ENCODE assay signal across 7 mouse cellular contexts in genomic region chr2:131056191-131056590, GRCm38 (mm10). TPM values are rescaled to one million over a fixed set of nuclear protein-coding genes. Genes with fewer than 3 reads are reported as not detected.
A peak's percentile ranks its signal among the peaks of the same experiment; 100 is the strongest.
DNase-seq lines count a peak whose midpoint lies in the region; ATAC-seq and TF ChIP-seq lines count a peak whose summit lies in the region.

No protein-coding gene starts in this region.

- WGBS in embryonic facial prominence, embryonic 13.5 days: 3% methylated on average over 10 of the region's 10 CpGs
- 4% methylated on average over 10 of the region's 10 CpGs for WGBS in intestine, postnatal 0 days

- H3K27me3 ChIP-seq in embryonic facial prominence, embryonic 13.5 days: peaks cover 59% of the 10 kb centered on the region
- peaks cover 36% of the 10 kb centered on the region for H3K27me3 ChIP-seq in intestine, postnatal 0 days (replicated peaks; ENCODE audit: control insufficient read depth, insufficient read depth, low read length)

- H3K27ac ChIP-seq in embryonic facial prominence, embryonic 13.5 days: no peak overlapping the region
- no peak overlapping the region for H3K27ac ChIP-seq in intestine, postnatal 0 days (ENCODE audit: low read depth, low read length)

- no peaks in the 10 kb centered on the region for H3K36me3 ChIP-seq in embryonic facial prominence, embryonic 13.5 days
- H3K36me3 ChIP-seq in intestine, postnatal 0 days (ENCODE audit: control insufficient read depth, insufficient read depth): no peaks in the 10 kb centered on the region

- H3K4me3 ChIP-seq in embryonic facial prominence, embryonic 13.5 days: peak overlapping the region; percentile 3; the same call in 1 of the 2 replicates
- no peak overlapping the region for H3K4me3 ChIP-seq in intestine, postnatal 0 days (ENCODE audit: low read depth, low read length)

- no peak overlapping the region for H3K9ac ChIP-seq in embryonic facial prominence, embryonic 13.5 days
- H3K9ac ChIP-seq in intestine, postnatal 0 days (ENCODE audit: low read depth, low read length): no peak overlapping the region

- TF ChIP-seq CTCF in intestine, postnatal 0 days (IDR thresholded peaks at IDR 0.05; ENCODE audit: low read depth): peak; percentile 82

- H3K9me3 ChIP-seq in embryonic facial prominence, embryonic 13.5 days: no peaks in the 10 kb centered on the region
- H3K9me3 ChIP-seq in intestine, postnatal 0 days (ENCODE audit: control insufficient read depth): no peaks in the 10 kb centered on the region

- no peak for ATAC-seq in embryonic facial prominence, embryonic 13.5 days (ENCODE audit: insufficient number of reproducible peaks, insufficient read depth, low FRiP score, low TSS enrichment, low read depth)
- ATAC-seq in intestine, postnatal 0 days: 0 out of 2 replicates have a peak, but pooled peaks have one; percentile 23

- peaks cover 52% of the 10 kb centered on the region for H3K4me1 ChIP-seq in embryonic facial prominence, embryonic 13.5 days
- H3K4me1 ChIP-seq in intestine, postnatal 0 days (replicated peaks; ENCODE audit: control insufficient read depth, insufficient read depth, low read length): no peaks in the 10 kb centered on the region

- peak; percentile 77 for DNase-seq in 3134 (ENCODE audit: extremely low read depth, insufficient read length, low spot score)
- peak; percentile 59 for DNase-seq in CD4-positive, CD25-positive, alpha-beta regulatory T cell, adult 2 months (ENCODE audit: low read depth, low spot score)
- peak; percentile 64 for DNase-seq in mesoderm, embryonic 11.5 days (ENCODE audit: low read depth, low spot score)
- no peak for DNase-seq in adrenal gland, postnatal 36 days
- DNase-seq in cerebellum, adult 11-12 months: no peak

- H3K4me2 ChIP-seq in embryonic facial prominence, embryonic 13.5 days: peak overlapping the region; percentile 22
- peak overlapping the region; percentile 35; the same call in 1 of the 2 replicates for H3K4me2 ChIP-seq in intestine, postnatal 0 days (replicated peaks; ENCODE audit: low read depth)

RNA-seq across cellular contexts. Expression of gene Adam33, which starts 7.4 kb away (rescaled TPM):
- polyA plus RNA-seq in embryonic facial prominence, embryonic 13.5 days (2015; fragmentation: Nextera tagmentation; extraction: Ambion mirVana): 30.0 and 31.9 TPM in 2 replicates
- 2.7 and 5.1 TPM in 2 replicates for polyA plus RNA-seq in intestine, postnatal 0 days (2015; fragmentation: Nextera tagmentation; extraction: Ambion mirVana)
- total RNA-seq in adrenal gland, postnatal 36 days (2021): 1 to 10 TPM; 2.4 to 3.8 TPM

RNA-seq across cellular contexts. Expression of gene Gfra4, which starts 13.3 kb away (rescaled TPM):
- polyA plus RNA-seq in embryonic facial prominence, embryonic 13.5 days (2015; fragmentation: Nextera tagmentation; extraction: Ambion mirVana): 35.4 and 42.7 TPM in 2 replicates
- 3.8 and 5.7 TPM in 2 replicates for polyA plus RNA-seq in intestine, postnatal 0 days (2015; fragmentation: Nextera tagmentation; extraction: Ambion mirVana)
- 1 to 10 TPM; 4.1 to 4.6 TPM for total RNA-seq in adrenal gland, postnatal 36 days (2021)

RNA-seq across cellular contexts. Expression of gene Siglec1, which starts 30.4 kb away (rescaled TPM):
- polyA plus RNA-seq in embryonic facial prominence, embryonic 13.5 days (2015; fragmentation: Nextera tagmentation; extraction: Ambion mirVana): 0.07 and 0.18 TPM in 2 replicates
- polyA plus RNA-seq in intestine, postnatal 0 days (2015; fragmentation: Nextera tagmentation; extraction: Ambion mirVana): 0.20 and 0.30 TPM in 2 replicates
- 1 to 10 TPM; 4.2 to 4.7 TPM for total RNA-seq in adrenal gland, postnatal 36 days (2021)

Comparison
In these comparisons a context has a peak if more than half of its experiments do, and no peak if none do; other contexts are left out.
1. DNase-seq: peak in 3134 (single experiment), CD4-positive, CD25-positive, alpha-beta regulatory T cell, adult 2 months (single experiment) and mesoderm, embryonic 11.5 days (single experiment); none in adrenal gland, postnatal 36 days (0 of 2) and cerebellum, adult 11-12 months (single experiment).